Mouse (Mus musculus) layer of hippocampus, adult 18-20 months (tissue): ENCODE data around the gene Ccdc73. TPM values are rescaled to one million over a fixed set of nuclear protein-coding genes. Genes with fewer than 3 reads are reported as not detected.
"Not testable (repeated sequence)": the region's sequence is repeated elsewhere in the genome, so short reads cannot be mapped to it uniquely, and the experiment has no call there.

Experiments used
- DNase-seq, 2 experiments: peaks; one replicate each; pipeline ENCODE4 v3.0.0; 2022; ENCODE audit warnings: low spot score in 2 of 2
- total RNA-seq, 2 experiments: library from RNA; stranded (reverse); gene quantifications; 2 replicates each; pipeline ENCODE4 v1.2.3; 2021

Ccdc73 gene
- total RNA-seq, 2 experiments from 2014 or later: not detected

- DNase-seq: no peak
These were observed 1.5 kb downstream of the Ccdc73 start for GRCm38 (mm10) chr2:104869101-104869500.

GRCm38 (mm10) chr2:104878794-104879193 is 11.2 kb downstream of the Ccdc73 start:
- DNase-seq: no peak

GRCm38 (mm10) chr2:104886109-104886508 is 18.5 kb downstream of the Ccdc73 start:
- DNase-seq: no peak

- DNase-seq: not testable (repeated sequence)
These were observed 19.7 kb downstream of the Ccdc73 start for GRCm38 (mm10) chr2:104887331-104887730.

GRCm38 (mm10) chr2:104887882-104888566 is 20.4 kb downstream of the Ccdc73 start:
- DNase-seq: peak; percentile 69 to 93

GRCm38 (mm10) chr2:104899975-104900374 is 32.4 kb downstream of the Ccdc73 start:
- DNase-seq: no peak

GRCm38 (mm10) chr2:104915709-104916108 is 48.1 kb downstream of the Ccdc73 start:
- no peak for DNase-seq

GRCm38 (mm10) chr2:104964492-104964891 is 96.9 kb downstream of the Ccdc73 start:
- DNase-seq: no peak

GRCm38 (mm10) chr2:104981712-104982111 is 114.1 kb downstream of the Ccdc73 start:
- DNase-seq: no peak

- no peak for DNase-seq
These were observed 118.2 kb downstream of the Ccdc73 start for GRCm38 (mm10) chr2:104985796-104986195.

- DNase-seq: no peak
These were observed 121.4 kb downstream of the Ccdc73 start for GRCm38 (mm10) chr2:104988974-104989373.

- no peak for DNase-seq
These were observed 126.8 kb downstream of the Ccdc73 start for GRCm38 (mm10) chr2:104994436-104994835.

GRCm38 (mm10) chr2:104996201-104996600 is 128.6 kb downstream of the Ccdc73 start:
- DNase-seq: no peak

GRCm38 (mm10) chr2:105007236-105007635 is 139.6 kb downstream of the Ccdc73 start:
- DNase-seq: no peak

- DNase-seq: no peak
These were observed 148.8 kb downstream of the Ccdc73 start for GRCm38 (mm10) chr2:105016192-105016966.

- peak; percentile 92 to 96 for DNase-seq
These were observed 149.3 kb downstream of the Ccdc73 start, which contains the start of gene Eif3m for GRCm38 (mm10) chr2:105016967-105017287. TSS of gene Eif3m (minus strand) at chr2:105017080.

GRCm38 (mm10) chr2:105017802-105018201 is 150.2 kb downstream of the Ccdc73 start:
- no peak for DNase-seq

GRCm38 (mm10) chr2:105019457-105019856 is 151.9 kb downstream of the Ccdc73 start:
- DNase-seq: no peak

GRCm38 (mm10) chr2:105021256-105021655 is 153.7 kb downstream of the Ccdc73 start:
- DNase-seq: no peak

- no peak for DNase-seq
These were observed 154.2 kb downstream of the Ccdc73 start for GRCm38 (mm10) chr2:105021836-105022235.

GRCm38 (mm10) chr2:105023031-105023615 is 155.5 kb downstream of the Ccdc73 start:
- no peak for DNase-seq

- no peak for DNase-seq
These were observed 156.2 kb downstream of the Ccdc73 start for GRCm38 (mm10) chr2:105023815-105024214.
